Mouse (Mus musculus) bone marrow, adult 2 months (tissue): ENCODE measurements around the gene Jaml. TPM values are rescaled to one million over a fixed set of nuclear protein-coding genes. Genes with fewer than 3 reads are reported as not detected.

Experiments used
- H3K27ac ChIP-seq: fragments of 200-500 bp; 2 replicates; pipeline ENCODE4 v1.5.1; 2012; ENCODE audit warnings: low read depth, mild to moderate bottlenecking, control low read depth, inconsistent platforms, low read length; ENCODE audit not compliant: control insufficient read depth, poor library complexity, insufficient read depth
- H3K4me1 ChIP-seq: fragments of 200-500 bp; 2 replicates; pipeline ENCODE4 v1.6.1; 2011; ENCODE audit warnings: low read length; ENCODE audit not compliant: control insufficient read depth, insufficient read depth
- H3K4me3 ChIP-seq: fragments of 200-500 bp; replicated peaks from 2 replicates; pipeline ENCODE3; 2011; ENCODE audit warnings: mild to moderate bottlenecking, low read depth, low read length, control low read depth; ENCODE audit not compliant: control insufficient read depth
- CTCF ChIP-seq: fragments of 200-500 bp; IDR thresholded peaks from 2 replicates; pipeline ENCODE4 v1.5.1; 2011; ENCODE audit warnings: low read length, control low read depth; ENCODE audit not compliant: control insufficient read depth, insufficient read depth
- POLR2A ChIP-seq: fragments of 200-500 bp; IDR thresholded peaks from 2 replicates; pipeline ENCODE4 v1.6.1; 2011; ENCODE audit warnings: low read depth, mild to moderate bottlenecking, control low read depth, low read length, borderline replicate concordance; ENCODE audit not compliant: control insufficient read depth
- WGBS: fragments of 180-500 bp; shearing (Covaris S2); methylation state at CpG from one replicate; pipeline ENCODE4 v1.1.7; 2018; 5-methylcytosine and 5-hydroxymethylcytosine counted together
- polyA plus RNA-seq: library from polyadenylated mRNA; stranded (reverse); fragments of >200 nt; gene quantifications from 2 replicates; pipeline ENCODE4 v1.2.4, GENCODE M21; 2011; ENCODE audit warnings: low replicate concordance; ENCODE audit not compliant: missing spikeins, insufficient read depth, insufficient read length

Gene Jaml
- polyA plus RNA-seq, 1 experiment: 25.9 TPM

GRCm38 (mm10) chr9:45103211-45103979 is 24.4 kb downstream of the Jaml start:
- Histone ChIP-seq H3K4me1 (peaks cover 2% of the 10 kb centered on the region), H3K27ac (no peak overlapping the region), H3K4me3 (no peak overlapping the region)
- WGBS: 66% methylated on average over 11 of the region's 11 CpGs
- TF ChIP-seq CTCF (no peak), POLR2A (no peak)

GRCm38 (mm10) chr9:45105596-45106374 is 26.8 kb downstream of the Jaml start:
- TF ChIP-seq POLR2A (no peak), CTCF (no peak)
- 84% methylated on average over 2 of the region's 2 CpGs for WGBS
- Histone ChIP-seq H3K4me3 (no peak overlapping the region), H3K27ac (no peak overlapping the region), H3K4me1 (peaks cover 2% of the 10 kb centered on the region)

GRCm38 (mm10) chr9:45115706-45116105 is 36.7 kb downstream of the Jaml start:
- TF ChIP-seq CTCF (no peak), POLR2A (no peak)
- H3K27ac ChIP-seq: no peak overlapping the region

GRCm38 (mm10) chr9:45116819-45117218 is 37.8 kb downstream of the Jaml start:
- Histone ChIP-seq H3K4me3 (no peak overlapping the region), H3K27ac (no peak overlapping the region; the same call in 1 of the 2 replicates), H3K4me1 (peaks cover 1% of the 10 kb centered on the region; the same call in 1 of the 2 replicates)
- WGBS: 10% methylated on average over 9 of the region's 9 CpGs
- TF ChIP-seq POLR2A (no peak), CTCF (no peak)

More at GRCm38 (mm10) chr9:45115706-45116105, 36.7 kb downstream of the Jaml start:
- H3K4me3 ChIP-seq: no peak overlapping the region
- 13% methylated on average over 14 of the region's 14 CpGs for WGBS
- peaks cover 1% of the 10 kb centered on the region; the same call in 1 of the 2 replicates for H3K4me1 ChIP-seq

- no peak for TF ChIP-seq POLR2A
- no peak for TF ChIP-seq CTCF
- H3K4me1 ChIP-seq: peaks cover 1% of the 10 kb centered on the region; the same call in 1 of the 2 replicates
- 7% methylated on average over 13 of the region's 13 CpGs for WGBS
These were observed 38.9 kb downstream of the Jaml start, which contains the start of gene Scn2b for GRCm38 (mm10) chr9:45117741-45118431. TSS of gene Scn2b (plus strand) at chr9:45117782.

GRCm38 (mm10) chr9:45118552-45118951 is 39.6 kb downstream of the Jaml start:
- no peak for TF ChIP-seq POLR2A
- TF ChIP-seq CTCF: no peak
- WGBS: 35% methylated on average over 10 of the region's 10 CpGs
- Histone ChIP-seq H3K4me1 (peaks cover 1% of the 10 kb centered on the region; the same call in 1 of the 2 replicates), H3K27ac (no peak overlapping the region), H3K4me3 (no peak overlapping the region)

More at GRCm38 (mm10) chr9:45117741-45118431, 38.9 kb downstream of the Jaml start, which contains the start of gene Scn2b:
- H3K27ac ChIP-seq: no peak within 1 kb of the TSS; the same call in 1 of the 2 replicates
- H3K4me3 ChIP-seq: no peak within 1 kb of the TSS

GRCm38 (mm10) chr9:45119316-45119953 is 40.5 kb downstream of the Jaml start:
- no peak for TF ChIP-seq POLR2A
- no peak for TF ChIP-seq CTCF
- Histone ChIP-seq H3K4me3 (no peak overlapping the region), H3K4me1 (peaks cover 1% of the 10 kb centered on the region; the same call in 1 of the 2 replicates), H3K27ac (no peak overlapping the region)
- WGBS: 82% methylated on average over 8 of the region's 8 CpGs
